Mouse (Mus musculus): ENCODE measurements around the gene Olfr97.

Olfr97 gene

DNA sequence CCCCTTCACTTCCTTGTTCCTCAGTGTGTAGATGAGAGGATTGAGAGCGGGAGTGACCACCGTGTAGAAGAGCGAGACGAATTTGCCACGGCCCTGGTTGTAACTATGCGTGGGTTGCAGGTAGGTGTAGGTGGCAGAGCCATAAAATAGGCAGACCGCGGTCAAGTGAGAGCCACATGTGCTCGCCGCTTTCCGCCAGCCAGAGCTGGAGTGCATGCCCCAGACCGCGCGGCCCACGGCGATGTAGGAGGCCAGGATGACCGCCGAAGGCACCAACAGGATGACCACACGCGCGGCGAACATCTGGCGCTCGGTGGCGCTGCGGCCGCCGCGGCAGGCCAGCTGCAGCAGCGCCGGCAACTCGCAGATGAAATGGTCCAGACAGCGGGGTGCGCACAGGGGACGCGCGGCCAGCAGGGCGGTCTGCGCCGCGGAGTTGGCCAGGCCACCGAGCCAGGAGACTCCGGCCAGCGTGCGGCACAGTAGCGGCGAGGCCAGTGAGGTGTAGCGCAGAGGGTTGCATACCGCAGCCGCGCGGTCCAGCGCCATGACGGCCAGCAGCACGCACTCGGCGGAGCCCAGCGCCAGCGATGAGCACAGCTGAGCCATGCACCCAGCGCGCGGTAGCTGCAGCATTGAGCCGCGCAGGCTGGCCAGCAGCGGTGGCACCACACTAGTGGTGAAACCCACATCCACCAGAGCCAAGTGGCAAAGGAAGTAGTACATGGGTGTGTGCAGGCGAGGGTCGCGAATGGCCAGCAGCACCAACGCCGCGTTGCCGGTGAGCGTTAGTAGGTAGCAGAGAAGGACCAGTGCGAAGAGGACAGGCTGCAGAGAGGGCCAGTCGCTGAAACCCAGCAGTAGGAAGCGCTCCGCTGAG is 40.0 kb downstream of the Olfr97 start:
- DNase-seq (ENCODE audit: low spot score in 2 of 2): peak in 1 of 2 experiments; percentile 22

DNA sequence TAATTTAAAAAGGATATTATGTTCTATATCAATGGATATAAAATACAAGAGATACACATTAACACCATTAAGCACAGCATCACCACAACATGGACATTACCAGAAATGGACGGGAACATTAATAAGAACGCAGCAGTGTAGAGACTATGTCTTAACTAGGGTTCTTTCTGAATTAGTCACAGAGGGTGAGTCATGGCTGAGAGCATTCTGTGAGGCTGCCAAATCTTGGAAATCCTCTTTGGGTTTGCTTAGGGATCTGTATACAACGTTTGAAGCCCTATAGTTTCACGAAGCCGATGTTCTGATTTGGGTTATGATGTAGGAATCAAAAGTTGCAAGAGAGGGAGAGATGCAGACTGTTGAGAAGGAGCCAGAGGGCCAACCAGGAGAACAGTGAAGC is 42.3 kb downstream of the Olfr97 start:
- no peak for DNase-seq (ENCODE audit: low spot score in 2 of 2)

DNA sequence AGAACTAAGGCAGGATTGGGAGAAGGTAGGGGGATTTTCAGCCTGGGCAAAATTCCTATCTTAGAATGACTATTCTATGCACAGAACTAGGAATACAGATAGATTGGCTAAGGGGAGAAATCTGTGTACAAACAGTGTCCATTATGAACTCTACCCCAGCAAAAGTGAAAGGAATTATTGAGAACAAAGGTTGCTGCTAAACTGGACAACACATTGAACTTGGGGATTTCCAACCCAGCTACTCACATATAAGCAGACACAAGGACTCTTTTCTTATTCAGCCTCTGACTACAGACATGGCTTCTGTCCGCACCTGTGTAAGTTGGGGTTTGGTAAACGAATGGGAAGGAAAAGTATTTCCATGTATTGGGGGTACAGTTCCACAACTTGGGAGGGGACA is 43.5 kb downstream of the Olfr97 start, which contains the start of gene Ubd:
Gene Ubd, plus strand, starts transcription at position 237 of the 400 bp plus-strand sequence.
- DNase-seq (ENCODE audit: low spot score in 2 of 2): no peak

DNA sequence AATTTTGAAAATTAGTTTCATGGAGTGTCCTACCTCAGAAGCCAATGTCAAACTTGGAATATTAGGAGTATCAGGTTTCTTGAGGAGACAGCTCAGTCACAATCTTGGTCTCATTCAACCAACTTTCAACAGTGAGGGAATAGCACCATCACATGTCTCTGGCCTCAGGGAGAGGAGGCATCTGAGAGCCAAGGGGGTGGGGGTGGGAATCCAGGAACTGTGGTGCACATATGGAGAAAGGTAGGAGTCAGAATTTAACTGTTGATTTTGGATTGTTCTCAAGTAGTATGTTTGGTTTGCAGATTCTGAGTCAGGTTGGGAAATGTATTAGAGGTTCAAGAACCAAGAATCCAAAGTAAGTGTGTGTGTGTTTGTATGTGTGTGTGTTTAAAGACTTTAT is 44.1 kb downstream of the Olfr97 start:
- DNase-seq (ENCODE audit: low spot score in 2 of 2): no peak

DNA sequence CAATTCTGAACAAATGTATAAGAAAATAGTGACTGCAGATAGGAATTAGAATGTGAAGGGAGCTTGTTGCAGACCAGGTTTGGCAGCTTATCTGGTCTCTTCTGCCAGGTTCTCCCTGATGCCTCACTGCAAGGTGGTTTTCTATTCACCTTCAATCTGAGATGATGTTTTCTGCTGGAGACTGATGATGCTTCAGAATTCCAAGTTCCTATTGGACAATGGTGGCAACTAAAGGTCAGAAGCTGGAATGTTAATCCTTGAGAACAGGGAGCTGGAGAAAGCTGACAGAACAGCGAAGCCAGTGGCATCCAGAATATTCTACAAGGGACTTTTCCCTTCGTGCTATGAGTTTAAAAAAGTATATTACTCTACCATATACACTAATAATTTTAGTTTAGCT is 46.4 kb downstream of the Olfr97 start:
- no peak for DNase-seq (ENCODE audit: low spot score in 2 of 2)

DNA sequence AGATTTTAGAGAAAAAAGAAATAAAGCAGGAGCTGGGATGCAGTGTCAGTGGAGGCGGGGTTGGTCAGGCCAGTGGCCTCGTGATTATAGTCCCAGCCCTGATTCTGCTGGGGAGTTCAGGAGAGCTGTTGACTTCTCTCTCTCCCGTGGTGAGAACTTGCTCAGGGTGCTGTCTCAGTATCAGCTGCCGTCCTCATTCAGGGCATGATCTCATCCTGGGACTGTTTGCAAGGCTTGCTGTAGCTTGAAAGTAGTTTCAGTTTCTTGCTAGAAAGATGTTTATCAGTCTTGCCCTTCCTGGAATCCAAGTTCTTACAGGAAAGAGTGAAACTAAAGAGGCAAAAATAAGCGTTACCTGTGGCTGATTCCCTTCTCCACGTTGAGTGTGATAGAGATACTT is 51.7 kb downstream of the Olfr97 start:
- DNase-seq (ENCODE audit: low spot score in 2 of 2): no peak

Data from frontal cortex, postnatal 25 days (tissue).